Mouse (Mus musculus) lung, postnatal 0 days (tissue): ENCODE results near the gene Chrna9.

Experiments
- CTCF ChIP-seq: IDR thresholded peaks from 2 replicates; pipeline ENCODE4 v1.5.1; 2016; ENCODE audit warnings: antibody characterized with exemption, mild to moderate bottlenecking
- EP300 ChIP-seq: IDR thresholded peaks from 2 replicates; pipeline ENCODE4 v1.6.1; 2016; ENCODE audit warnings: antibody characterized with exemption, mild to moderate bottlenecking, control low read depth

DNA sequence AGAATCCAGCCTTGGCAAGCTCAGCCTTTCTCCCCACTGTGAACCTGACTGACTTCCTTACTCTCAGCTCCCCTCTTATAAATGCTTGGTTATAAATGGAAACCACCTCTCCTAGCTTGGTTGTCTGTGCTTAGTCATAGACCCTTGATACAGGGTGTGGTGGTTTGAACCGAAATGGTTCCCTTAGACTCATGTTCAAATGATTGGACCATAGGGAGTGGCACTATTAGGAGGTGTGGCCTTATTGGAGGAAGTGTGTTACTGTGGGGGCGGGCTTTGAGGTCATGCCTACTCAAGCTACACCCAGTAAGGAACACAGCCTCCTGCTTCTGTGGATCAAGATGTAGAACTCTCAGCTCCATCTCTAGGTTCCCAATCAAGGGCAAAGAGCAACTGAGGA lies 56.5 kb downstream of the Chrna9 start:
- TF ChIP-seq CTCF (no peak), EP300 (no peak)
